Mouse (Mus musculus): Measurements from ENCODE around the gene Asb11. TPM values are rescaled to one million over a fixed set of nuclear protein-coding genes. Genes with fewer than 3 reads are reported as not detected.

The Asb11 gene
- polyA plus RNA-seq (2021; fragmentation: Nextera tagmentation) = 4.5 and 6.1 TPM in 2 replicates
- long read RNA-seq, experiment 1, transcript Asb11-202 (7 exons, 1,445 nt) = major isoform, 9 of 28 reads
- long read RNA-seq, experiment 1, transcript Asb11-201 (7 exons, 1,369 nt) = minor isoform, 6 of 28 reads
- long read RNA-seq, experiment 1, partial matches to known transcripts = 1 of 28 reads
- long read RNA-seq, experiment 1, other reads (novel, unspliced or antisense) = 12 of 28 reads
- long read RNA-seq, experiment 2, transcript Asb11-201 (7 exons, 1,369 nt) = major isoform, 6 of 12 reads
- long read RNA-seq, experiment 2, partial matches to known transcripts = 0 of 12 reads
- long read RNA-seq, experiment 2, other reads (novel, unspliced or antisense) = 2 of 12 reads

DNA sequence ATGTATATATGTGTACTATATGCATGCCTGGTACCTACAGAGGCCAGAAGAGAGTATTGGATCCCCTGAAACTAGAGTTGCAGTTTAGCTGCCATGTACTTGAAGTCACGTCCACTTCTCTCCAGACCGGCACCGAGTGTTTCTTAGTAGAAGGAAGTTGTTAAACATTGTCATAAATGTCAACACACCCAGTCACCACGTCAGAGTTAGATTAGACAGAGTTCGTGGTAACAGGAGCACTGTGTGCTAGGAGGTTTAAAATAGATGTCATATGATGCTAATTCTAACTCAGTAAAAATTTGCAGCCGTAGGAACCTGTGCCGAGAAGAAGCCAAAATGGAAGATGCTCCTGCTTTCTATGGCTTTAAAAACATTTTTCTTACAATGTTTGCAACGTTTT is at the start of gene Asb11:
Gene Asb11 (plus strand): TSS at position 286 of the 400 bp plus-strand sequence.

DNA sequence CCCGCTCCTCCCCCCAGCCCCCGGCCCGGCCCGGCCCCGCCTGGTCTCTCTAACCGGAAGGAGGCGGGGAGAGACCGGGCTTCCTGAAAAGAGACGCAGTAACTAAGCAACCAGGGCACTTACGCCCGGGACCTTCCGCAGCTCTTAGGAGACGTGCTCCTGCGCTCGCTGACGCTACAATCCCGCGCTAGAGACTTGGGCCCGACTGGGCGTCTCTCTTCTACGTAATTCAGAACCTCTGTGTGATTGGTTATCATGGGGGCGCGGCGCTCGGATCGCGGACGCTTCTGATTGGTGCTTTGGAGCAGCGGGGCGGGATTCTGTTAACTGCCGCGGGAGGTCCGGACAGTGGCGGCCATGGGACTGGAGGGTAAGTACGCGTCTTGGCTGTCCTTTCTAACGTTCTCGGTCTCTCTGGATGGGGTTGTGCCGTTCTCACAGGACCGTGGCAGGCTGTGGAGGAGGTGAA is 17.3 kb upstream of the Asb11 start, which contains the start of gene Piga:
Gene Piga (plus strand): TSS at position 317 of the 469 bp plus-strand sequence.

DNA sequence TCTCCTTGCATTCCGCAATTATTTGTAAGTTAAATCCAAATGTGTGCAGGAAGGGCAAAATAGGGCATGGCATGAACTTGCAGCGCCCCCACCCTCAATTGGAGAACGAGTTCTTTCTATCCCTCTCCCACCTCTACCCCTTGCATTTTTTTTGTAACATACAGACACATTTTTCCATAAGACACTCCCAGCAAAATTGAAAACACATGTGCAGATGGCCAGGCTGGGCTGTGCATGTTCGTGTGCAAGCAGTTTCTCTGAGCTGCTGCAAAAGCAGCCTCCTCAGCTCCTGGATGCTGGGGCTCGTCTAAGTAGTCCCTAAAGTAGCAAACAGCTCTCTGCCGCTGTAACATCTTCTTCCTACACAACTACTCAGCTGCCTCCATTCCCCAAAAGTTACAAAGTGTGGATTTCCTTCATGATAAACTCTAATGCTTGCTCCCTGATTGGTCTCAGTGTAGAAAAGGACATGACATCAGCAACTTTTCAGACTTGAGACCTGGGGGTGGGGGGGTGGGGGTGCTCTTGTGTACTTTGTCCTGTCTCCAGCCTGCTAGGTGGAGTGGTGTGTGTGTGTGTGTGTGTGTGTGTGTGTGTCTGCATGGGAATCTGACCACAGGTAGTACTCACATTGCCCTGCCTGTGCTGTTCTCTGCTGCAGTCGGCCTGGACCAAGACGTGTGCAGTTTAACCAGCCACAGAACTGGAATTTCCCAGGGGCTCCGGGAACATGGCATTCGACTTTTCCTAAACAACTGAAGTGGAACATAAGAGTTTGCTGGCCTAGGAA is 69.1 kb downstream of the Asb11 start, which contains the start of gene Asb9:
Gene Asb9 (plus strand): TSS at position 619 of the 790 bp plus-strand sequence.

Other genes with a start within 250 kb of the Asb11 start
- gene Bmx, start 178.8 kb upstream of the Asb11 start, polyA plus RNA-seq (2021; fragmentation: Nextera tagmentation) = 0.48 and 0.53 TPM in 2 replicates
- gene Pir, start 167.6 kb upstream of the Asb11 start, polyA plus RNA-seq (2021; fragmentation: Nextera tagmentation) = 11.5 and 14.8 TPM in 2 replicates
- gene Vegfd, start 63.6 kb upstream of the Asb11 start, polyA plus RNA-seq (2021; fragmentation: Nextera tagmentation) = 0.94 and 1.0 TPM in 2 replicates
- gene Piga, start 17.2 kb upstream of the Asb11 start, polyA plus RNA-seq (2021; fragmentation: Nextera tagmentation) = 1.4 and 2.2 TPM in 2 replicates
- not detected in 2 replicates for gene Asb9, start 69.3 kb downstream of the Asb11 start, polyA plus RNA-seq (2021; fragmentation: Nextera tagmentation)

Data from left cerebral cortex, adult 6 months (tissue).